Mouse (Mus musculus) kidney, embryonic 14.5 days (tissue): ENCODE data around the gene Gtsf2. TPM values are rescaled to one million over a fixed set of nuclear protein-coding genes. Genes with fewer than 3 reads are reported as not detected.

Experiments used
- ATAC-seq: fragments of 200-750 bp; cut with Nextera tagmentation; 2 replicates; pipeline ENCODE4 v1.8.0; 2017; ENCODE audit warnings: moderate number of reproducible peaks, mild to moderate bottlenecking, moderate TSS enrichment, moderate library complexity; ENCODE audit not compliant: low FRiP score, low TSS enrichment
- H3K27ac ChIP-seq: fragments of 300-500 bp; sonication (generic); 2 replicates; pipeline ENCODE4 v1.5.1; 2014; ENCODE audit warnings: low read depth, mild to moderate bottlenecking, low read length, moderate library complexity, mixed read lengths
- H3K27me3 ChIP-seq: fragments of 300-500 bp; sonication (generic); 2 replicates; pipeline ENCODE4 v1.6.1; 2014; ENCODE audit warnings: mild to moderate bottlenecking, low read length; ENCODE audit not compliant: control insufficient read depth, insufficient read depth
- H3K36me3 ChIP-seq: fragments of 300-500 bp; sonication (generic); 2 replicates; pipeline ENCODE4 v1.6.1; 2014; ENCODE audit warnings: low read length, mixed read lengths; ENCODE audit not compliant: control insufficient read depth, insufficient read depth
- H3K4me1 ChIP-seq: fragments of 300-500 bp; sonication (generic); 2 replicates; pipeline ENCODE4 v1.6.1; 2014; ENCODE audit warnings: low read length, mixed read lengths; ENCODE audit not compliant: control insufficient read depth, insufficient read depth
- H3K4me2 ChIP-seq: fragments of 300-500 bp; sonication (generic); replicated peaks from 2 replicates; pipeline ENCODE4 v1.6.1; 2014; ENCODE audit warnings: low read depth, mild to moderate bottlenecking, low read length
- H3K4me3 ChIP-seq: fragments of 300-500 bp; sonication (generic); 2 replicates; pipeline ENCODE4 v1.5.1; 2014; ENCODE audit warnings: mild to moderate bottlenecking, low read length
- H3K9ac ChIP-seq: fragments of 300-500 bp; sonication (generic); 2 replicates; pipeline ENCODE4 v1.6.1; 2014; ENCODE audit warnings: low read depth, mild to moderate bottlenecking, low read length, moderate library complexity
- H3K9me3 ChIP-seq: fragments of 300-500 bp; sonication (generic); 2 replicates; pipeline ENCODE4 v1.6.1; 2016; ENCODE audit warnings: low read length; ENCODE audit not compliant: control insufficient read depth
- WGBS: fragments of 180-500 bp; shearing (Covaris S2); extraction: QIAGEN DNeasy Blood & Tissue Kit; methylation state at CpG from one replicate; pipeline ENCODE4 v1.1.7; 2014; 5-methylcytosine and 5-hydroxymethylcytosine counted together
- polyA plus RNA-seq: library from polyadenylated mRNA; unstranded; fragments of >200 nt; fragmentation: Nextera tagmentation; extraction: Ambion mirVana; gene quantifications from 2 replicates; pipeline ENCODE4 v1.2.1, GENCODE M21; 2014

Gtsf2 gene
- not detected in 2 replicates for polyA plus RNA-seq

GRCm38 (mm10) chr15:103448369-103448768 lies at the start of gene Gtsf2:
Gene Gtsf2 (minus strand): TSS chr15:103448469.
- H3K27ac ChIP-seq = no peak within 1 kb of the TSS
- H3K9me3 ChIP-seq = no peaks in the 10 kb centered on the region
- H3K4me3 ChIP-seq = no peak within 1 kb of the TSS
- H3K4me2 ChIP-seq = no peak within 1 kb of the TSS
- H3K36me3 ChIP-seq = no peaks in the 10 kb centered on the region
- no peak for ATAC-seq
- no peaks in the 10 kb centered on the region for H3K4me1 ChIP-seq
- H3K27me3 ChIP-seq = no peaks in the 10 kb centered on the region
- no peak within 1 kb of the TSS for H3K9ac ChIP-seq
- 20% methylated on average over 3 of the region's 3 CpGs for WGBS

GRCm38 (mm10) chr15:103496204-103497140 lies 48.2 kb upstream of the Gtsf2 start:
- WGBS = 61% methylated on average over 10 of the region's 10 CpGs

GRCm38 (mm10) chr15:103488336-103488735 lies 40.1 kb upstream of the Gtsf2 start:
- no peak overlapping the region for H3K9ac ChIP-seq
- ATAC-seq = no peak
- H3K27me3 ChIP-seq = no peaks in the 10 kb centered on the region
- no peak overlapping the region for H3K27ac ChIP-seq
- no peak overlapping the region for H3K4me3 ChIP-seq
- H3K36me3 ChIP-seq = no peaks in the 10 kb centered on the region
- no peaks in the 10 kb centered on the region for H3K9me3 ChIP-seq
- no peaks in the 10 kb centered on the region for H3K4me1 ChIP-seq
- no peak overlapping the region for H3K4me2 ChIP-seq
- WGBS = 65% methylated on average over 4 of the region's 4 CpGs

More at GRCm38 (mm10) chr15:103496204-103497140, 48.2 kb upstream of the Gtsf2 start:
- Histone ChIP-seq H3K36me3 (no peaks in the 10 kb centered on the region), H3K9ac (no peak overlapping the region), H3K4me3 (no peak overlapping the region), H3K27ac (no peak overlapping the region), H3K4me1 (peaks cover 6% of the 10 kb centered on the region; the same call in 1 of the 2 replicates), H3K27me3 (peaks cover 3% of the 10 kb centered on the region; the same call in 1 of the 2 replicates), H3K9me3 (no peaks in the 10 kb centered on the region), H3K4me2 (no peak overlapping the region)
- no peak for ATAC-seq

GRCm38 (mm10) chr15:103486658-103487057 lies 38.4 kb upstream of the Gtsf2 start:
- H3K27me3 ChIP-seq = no peaks in the 10 kb centered on the region
- no peak overlapping the region for H3K4me2 ChIP-seq
- H3K27ac ChIP-seq = no peak overlapping the region
- no peak for ATAC-seq
- H3K36me3 ChIP-seq = no peaks in the 10 kb centered on the region
- H3K9me3 ChIP-seq = no peaks in the 10 kb centered on the region
- no peak overlapping the region for H3K4me3 ChIP-seq
- 79% methylated on average over 1 of the region's 1 CpGs for WGBS
- no peaks in the 10 kb centered on the region for H3K4me1 ChIP-seq
- H3K9ac ChIP-seq = no peak overlapping the region

DNA sequence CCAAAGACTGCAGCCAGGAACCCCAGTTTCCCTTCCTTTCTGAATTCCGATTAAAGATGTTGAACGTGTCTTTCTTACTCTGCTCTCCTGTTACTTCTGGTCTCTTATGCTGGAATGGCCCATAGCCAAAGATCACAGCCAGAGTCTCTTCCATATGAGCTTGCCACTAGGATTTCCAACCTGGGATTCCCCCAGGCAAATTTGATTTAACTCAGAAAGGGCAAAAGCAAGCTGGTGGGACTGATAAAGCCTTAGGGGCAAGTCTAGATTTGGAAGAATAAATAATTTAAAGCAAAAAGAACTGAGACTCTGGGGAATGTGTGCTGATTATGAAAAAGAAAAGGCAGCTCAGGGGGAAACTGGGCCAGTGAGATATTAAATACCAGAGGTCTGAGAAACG lies 36.8 kb upstream of the Gtsf2 start:
- no peak for ATAC-seq
- H3K4me3 ChIP-seq = no peak overlapping the region
- no peaks in the 10 kb centered on the region for H3K27me3 ChIP-seq
- H3K9me3 ChIP-seq = no peaks in the 10 kb centered on the region
- H3K4me2 ChIP-seq = no peak overlapping the region
- H3K27ac ChIP-seq = no peak overlapping the region
- no peaks in the 10 kb centered on the region for H3K36me3 ChIP-seq
- H3K9ac ChIP-seq = no peak overlapping the region
- 53% methylated on average over 3 of the region's 3 CpGs for WGBS
- H3K4me1 ChIP-seq = no peaks in the 10 kb centered on the region

GRCm38 (mm10) chr15:103484490-103484889 lies 36.2 kb upstream of the Gtsf2 start:
- WGBS = 54% methylated on average over 2 of the region's 2 CpGs

DNA sequence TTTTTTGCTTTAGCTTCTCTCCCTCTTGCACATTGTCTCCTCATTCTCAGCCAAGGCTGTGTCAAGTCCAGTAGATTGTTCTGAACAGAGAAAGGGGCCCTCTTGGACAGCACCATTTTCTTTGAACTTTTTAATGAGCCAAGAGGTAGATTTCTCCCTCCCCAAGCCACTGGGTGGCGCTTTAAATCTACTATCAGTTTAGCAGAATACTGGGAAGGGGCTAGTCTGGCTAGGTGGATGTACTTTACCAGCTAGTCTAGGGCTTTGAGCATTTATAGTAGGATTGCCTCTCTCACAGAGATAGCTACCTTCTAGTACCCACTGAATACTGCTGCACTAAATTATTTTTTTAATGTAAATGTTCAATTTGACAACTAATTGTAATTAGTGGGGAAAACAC lies 34.2 kb upstream of the Gtsf2 start:
- peak; percentile 71; the same call in 1 of the 2 replicates for ATAC-seq
- H3K9me3 ChIP-seq = no peaks in the 10 kb centered on the region
- 0% methylated on average over 1 of the region's 1 CpGs for WGBS
- H3K4me2 ChIP-seq = no peak overlapping the region
- H3K4me3 ChIP-seq = no peak overlapping the region
- H3K4me1 ChIP-seq = no peaks in the 10 kb centered on the region
- no peaks in the 10 kb centered on the region for H3K27me3 ChIP-seq
- no peak overlapping the region for H3K27ac ChIP-seq
- H3K36me3 ChIP-seq = no peaks in the 10 kb centered on the region
- H3K9ac ChIP-seq = no peak overlapping the region

More at GRCm38 (mm10) chr15:103484490-103484889, 36.2 kb upstream of the Gtsf2 start:
- H3K27me3 ChIP-seq = no peaks in the 10 kb centered on the region
- no peak for ATAC-seq
- H3K4me3 ChIP-seq = no peak overlapping the region
- H3K4me1 ChIP-seq = no peaks in the 10 kb centered on the region
- H3K9ac ChIP-seq = no peak overlapping the region
- H3K4me2 ChIP-seq = no peak overlapping the region
- no peaks in the 10 kb centered on the region for H3K9me3 ChIP-seq
- H3K36me3 ChIP-seq = no peaks in the 10 kb centered on the region
- no peak overlapping the region for H3K27ac ChIP-seq

GRCm38 (mm10) chr15:103480129-103480528 lies 31.9 kb upstream of the Gtsf2 start:
- no peaks in the 10 kb centered on the region for H3K9me3 ChIP-seq
- ATAC-seq = no peak
- H3K4me1 ChIP-seq = no peaks in the 10 kb centered on the region
- H3K36me3 ChIP-seq = no peaks in the 10 kb centered on the region
- H3K4me3 ChIP-seq = no peak overlapping the region
- no peak overlapping the region for H3K27ac ChIP-seq
- H3K9ac ChIP-seq = no peak overlapping the region
- no peak overlapping the region for H3K4me2 ChIP-seq
- 55% methylated on average over 2 of the region's 2 CpGs for WGBS
- H3K27me3 ChIP-seq = no peaks in the 10 kb centered on the region

GRCm38 (mm10) chr15:103479080-103479606 lies 30.9 kb upstream of the Gtsf2 start:
- H3K27me3 ChIP-seq = no peaks in the 10 kb centered on the region
- H3K4me1 ChIP-seq = no peaks in the 10 kb centered on the region
- H3K27ac ChIP-seq = no peak overlapping the region
- H3K4me3 ChIP-seq = no peak overlapping the region
- H3K4me2 ChIP-seq = no peak overlapping the region
- no peaks in the 10 kb centered on the region for H3K9me3 ChIP-seq
- H3K9ac ChIP-seq = no peak overlapping the region
- WGBS = 72% methylated on average over 1 of the region's 1 CpGs
- no peaks in the 10 kb centered on the region for H3K36me3 ChIP-seq
- ATAC-seq = no peak
